Mouse (Mus musculus): ENCODE data around the gene Cbs.

The Cbs gene

GRCm38 (mm10) chr17:31590846-31591245, 46.2 kb downstream of the Cbs start:
- DNase-seq (ENCODE audit: low spot score in 2 of 2) = no peak

GRCm38 (mm10) chr17:31588726-31589125, 48.3 kb downstream of the Cbs start:
- no peak for DNase-seq (ENCODE audit: low spot score in 2 of 2)

GRCm38 (mm10) chr17:31588115-31588514, 48.9 kb downstream of the Cbs start:
- DNase-seq (ENCODE audit: low spot score in 2 of 2) = no peak

DNA sequence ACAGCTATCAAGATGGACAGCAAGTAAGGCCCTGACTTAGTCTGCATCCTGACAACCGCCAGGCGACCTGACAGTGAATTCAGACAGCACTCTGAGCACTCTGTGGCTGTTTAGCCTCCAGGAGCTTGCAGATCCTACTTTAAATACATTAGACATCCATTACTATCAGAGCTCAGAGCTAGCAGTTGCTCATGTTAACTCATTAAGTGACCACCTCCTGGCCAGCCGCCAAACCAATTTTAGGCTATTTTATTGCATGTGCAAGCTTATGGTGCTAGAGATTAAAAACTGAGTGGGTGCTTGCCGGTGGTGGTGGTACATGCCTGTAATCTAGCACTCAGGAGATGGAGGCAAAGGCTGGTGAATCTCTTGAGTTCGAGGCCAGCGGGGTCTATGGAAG, 53.3 kb downstream of the Cbs start:
- DNase-seq (ENCODE audit: low spot score in 2 of 2) = no peak

DNA sequence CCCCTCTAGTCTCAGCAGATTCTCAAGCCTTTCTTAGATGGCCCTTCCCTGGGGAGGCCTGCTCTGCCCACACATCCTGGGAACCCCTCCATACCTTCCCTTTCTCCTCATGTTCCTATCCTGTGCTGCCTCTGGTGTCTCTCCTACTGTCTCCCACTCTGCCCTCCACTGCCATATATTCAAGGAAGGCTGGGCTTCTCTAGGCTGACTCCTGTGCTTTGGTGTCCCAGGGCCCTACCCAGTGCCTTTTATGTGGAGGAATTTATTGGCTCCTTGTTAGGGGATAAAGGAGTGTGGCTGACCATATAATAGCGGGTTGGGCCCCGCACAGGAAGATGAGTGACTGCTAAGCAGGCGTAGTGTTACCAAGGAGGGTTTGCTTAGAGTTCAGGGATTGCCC, 53.9 kb downstream of the Cbs start:
- no peak for DNase-seq (ENCODE audit: low spot score in 2 of 2)

- DNase-seq (ENCODE audit: low spot score in 2 of 2) = no peak
Observed at GRCm38 (mm10) chr17:31580344-31580743, 56.7 kb downstream of the Cbs start.

GRCm38 (mm10) chr17:31576394-31577175, 60.5 kb downstream of the Cbs start:
- DNase-seq (ENCODE audit: low spot score in 2 of 2) = no peak

- no peak for DNase-seq (ENCODE audit: low spot score in 2 of 2)
Observed at GRCm38 (mm10) chr17:31574662-31575061, 62.4 kb downstream of the Cbs start.

DNA sequence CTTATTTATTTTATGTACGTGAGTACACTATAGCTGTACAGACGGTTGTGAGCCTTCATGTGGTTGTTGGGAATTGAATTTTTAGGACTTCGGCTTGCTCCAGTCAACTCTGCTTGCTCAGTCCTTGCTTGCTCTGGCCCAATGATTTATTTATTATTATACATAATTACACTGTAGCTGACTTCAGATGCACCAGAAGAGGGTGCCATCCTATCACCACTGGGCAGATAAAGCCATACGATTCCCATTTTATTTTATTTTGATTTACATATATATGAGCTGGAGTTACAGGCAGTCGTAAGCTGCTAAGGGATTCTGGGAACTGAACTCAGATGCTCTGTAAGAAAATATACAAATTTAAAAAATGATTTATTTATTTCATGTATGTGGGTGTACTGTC, 65.3 kb downstream of the Cbs start:
- no peak for DNase-seq (ENCODE audit: low spot score in 2 of 2)

DNA sequence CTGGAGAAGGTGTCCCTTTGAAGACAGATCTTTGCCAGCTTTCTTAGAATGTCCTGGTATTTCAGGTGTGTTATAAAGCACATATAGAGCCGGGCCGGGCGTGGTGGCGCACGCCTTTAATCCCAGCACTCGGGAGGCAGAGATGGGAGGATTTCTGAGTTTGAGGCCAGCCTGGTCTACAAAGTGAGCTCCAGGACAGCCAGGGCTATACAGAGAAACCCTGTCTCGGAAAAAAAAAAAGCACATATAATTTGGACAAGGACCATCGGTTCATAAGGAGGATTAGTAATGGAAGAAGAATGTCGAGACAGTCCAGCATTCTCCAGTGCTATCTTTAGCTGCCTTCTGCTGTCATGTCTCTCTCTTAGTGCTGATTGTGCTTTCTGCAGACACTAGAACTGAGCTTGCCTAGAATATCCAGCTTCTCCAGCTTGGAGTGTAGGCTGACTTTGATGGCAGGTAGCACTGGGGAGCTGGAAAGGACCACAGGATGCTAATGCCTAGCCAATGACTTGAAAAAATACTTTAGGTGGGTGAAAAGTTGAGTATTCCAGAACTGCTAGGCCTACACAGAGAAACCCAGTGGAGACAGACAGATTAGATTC, 66.6 kb downstream of the Cbs start:
- peak in 1 of 2 experiments; percentile 87 for DNase-seq (ENCODE audit: low spot score in 2 of 2)

GRCm38 (mm10) chr17:31569756-31570155, 67.3 kb downstream of the Cbs start:
- DNase-seq (ENCODE audit: low spot score in 2 of 2) = no peak

GRCm38 (mm10) chr17:31566276-31566675, 70.8 kb downstream of the Cbs start:
- DNase-seq (ENCODE audit: low spot score in 2 of 2) = no peak

- DNase-seq (ENCODE audit: low spot score in 2 of 2) = peak; percentile 64 to 71
Observed at GRCm38 (mm10) chr17:31565141-31566056, 71.6 kb downstream of the Cbs start.

- DNase-seq (ENCODE audit: low spot score in 2 of 2) = no peak
Observed at GRCm38 (mm10) chr17:31564858-31565140, 72.2 kb downstream of the Cbs start.

DNA sequence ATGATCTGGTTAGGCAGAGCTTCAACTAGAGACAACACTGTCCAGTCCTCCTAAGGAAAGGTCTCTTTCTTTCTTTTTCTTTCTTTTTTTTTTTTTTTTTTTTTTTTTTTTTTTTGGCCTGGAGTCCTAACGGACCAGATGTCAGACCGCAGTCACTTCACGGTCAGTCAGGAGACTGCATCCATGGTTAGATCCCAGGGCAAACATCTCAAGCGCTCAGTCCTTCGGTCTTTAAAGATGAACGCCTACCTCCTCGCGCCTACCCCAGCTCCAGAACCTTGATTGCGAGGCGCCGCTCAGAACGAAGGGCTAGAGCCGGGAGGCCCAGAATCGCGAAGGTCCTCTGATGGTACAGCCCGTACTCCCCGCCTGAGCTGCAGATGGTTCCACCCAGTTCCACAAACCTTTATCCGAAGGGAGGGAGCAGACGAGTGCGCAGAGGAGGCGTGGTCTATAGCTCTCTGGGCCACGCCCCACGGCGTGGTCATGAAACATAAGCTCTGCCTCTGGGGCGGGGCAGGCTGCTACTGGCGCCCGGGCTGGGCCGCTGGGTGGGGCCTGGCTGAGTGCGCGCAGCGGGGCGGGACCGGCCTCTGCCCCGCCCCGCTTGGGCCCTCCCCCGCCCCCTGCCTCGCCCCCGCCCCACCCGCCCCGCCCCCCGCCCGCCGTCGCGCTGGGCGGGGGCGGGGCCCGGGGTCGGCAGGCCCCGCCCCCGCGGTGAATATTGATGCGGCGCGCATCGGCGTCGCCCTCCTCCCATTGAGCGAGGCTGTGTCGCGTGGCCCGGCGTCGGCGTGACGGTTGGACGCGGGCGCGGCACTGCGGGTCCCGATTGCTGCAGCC, 72.8 kb downstream of the Cbs start, which contains the start of gene Pknox1:
Pknox1 (plus strand) TSS at position 720 of the 843 bp plus-strand sequence.
- peak; percentile 97 to 99 for DNase-seq (ENCODE audit: low spot score in 2 of 2)

GRCm38 (mm10) chr17:31563632-31564014, 73.4 kb downstream of the Cbs start:
- no peak for DNase-seq (ENCODE audit: low spot score in 2 of 2)

GRCm38 (mm10) chr17:31559021-31559789, 77.8 kb downstream of the Cbs start:
- DNase-seq (ENCODE audit: low spot score in 2 of 2) = no peak
